Mouse (Mus musculus) intestine, embryonic 14.5 days (tissue): Measurements from ENCODE around the gene Serpine1. TPM values are rescaled to one million over a fixed set of nuclear protein-coding genes. Genes with fewer than 3 reads are reported as not detected.

Experiments used
- ATAC-seq: fragments of 200-750 bp; cut with Nextera tagmentation; replicated peaks from 2 replicates; pipeline ENCODE4 v1.8.0; 2017; ENCODE audit warnings: low read depth, moderate number of reproducible peaks, moderate TSS enrichment, moderate library complexity; ENCODE audit not compliant: low FRiP score, low TSS enrichment
- DNase-seq: peaks from one replicate; pipeline ENCODE4 v3.0.0-alpha.2; 2018; ENCODE audit warnings: low spot score
- H3K27ac ChIP-seq: fragments of 300-500 bp; sonication (generic); 2 replicates; pipeline ENCODE4 v1.5.1; 2014; ENCODE audit warnings: low read depth, mild to moderate bottlenecking, control low read depth
- H3K27me3 ChIP-seq: fragments of 300-500 bp; sonication (generic); replicated peaks from 2 replicates; pipeline ENCODE4 v1.6.1; 2014; ENCODE audit warnings: low read length, control low read depth; ENCODE audit not compliant: control insufficient read depth, insufficient read depth
- H3K36me3 ChIP-seq: fragments of 300-500 bp; sonication (generic); 2 replicates; pipeline ENCODE4 v1.6.1; 2014; ENCODE audit warnings: low read length, control low read depth; ENCODE audit not compliant: control insufficient read depth, insufficient read depth
- H3K4me1 ChIP-seq: fragments of 300-500 bp; sonication (generic); replicated peaks from 2 replicates; pipeline ENCODE4 v1.6.1; 2014; ENCODE audit warnings: low read length, control low read depth, mixed read lengths; ENCODE audit not compliant: control insufficient read depth, insufficient read depth
- H3K4me2 ChIP-seq: fragments of 300-500 bp; sonication (generic); 2 replicates; pipeline ENCODE4 v1.6.1; 2014; ENCODE audit warnings: low read length
- H3K4me3 ChIP-seq: fragments of 300-500 bp; sonication (generic); 2 replicates; pipeline ENCODE4 v1.5.1; 2014; ENCODE audit warnings: low read depth, low read length, control low read depth, mixed read lengths
- H3K9ac ChIP-seq: fragments of 300-500 bp; sonication (generic); 2 replicates; pipeline ENCODE4 v1.6.1; 2014; ENCODE audit warnings: mild to moderate bottlenecking, low read length
- H3K9me3 ChIP-seq: fragments of 300-500 bp; sonication (generic); 2 replicates; pipeline ENCODE4 v1.6.1; 2016; ENCODE audit warnings: low read length, control low read depth; ENCODE audit not compliant: control insufficient read depth
- WGBS: fragments of 180-500 bp; shearing (Covaris S2); extraction: QIAGEN DNeasy Blood & Tissue Kit; methylation state at CpG from one replicate; pipeline ENCODE4 v1.1.7; 2014; 5-methylcytosine and 5-hydroxymethylcytosine counted together
- polyA plus RNA-seq: library from polyadenylated mRNA; unstranded; fragments of >200 nt; fragmentation: Nextera tagmentation; extraction: Ambion mirVana; gene quantifications from 2 replicates; pipeline ENCODE4 v1.2.1, GENCODE M21; 2014

Serpine1 gene
- polyA plus RNA-seq, 1 experiment from 2014 or later: 0.34 TPM

DNA sequence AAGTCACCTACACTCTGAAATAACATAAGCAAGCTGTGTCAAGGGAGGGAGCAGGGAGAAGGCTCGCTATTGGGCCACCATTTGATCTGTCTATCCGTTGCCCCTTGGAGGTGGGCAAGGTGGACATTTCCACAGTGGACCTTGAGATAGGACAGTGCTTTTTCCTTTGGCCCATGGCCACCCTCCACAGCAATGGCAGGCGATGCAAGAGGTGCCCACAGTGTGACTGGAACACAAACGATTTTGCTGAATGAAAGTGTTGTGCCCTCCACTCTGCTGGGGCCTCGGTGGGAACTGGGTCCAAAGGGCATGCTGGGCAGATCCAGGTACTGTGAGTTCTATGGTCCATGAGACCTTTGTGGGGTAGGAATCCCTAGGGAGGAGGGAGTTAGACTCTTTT, 9.5 kb downstream of the Serpine1 start:
- H3K4me1 ChIP-seq: no peaks in the 10 kb centered on the region
- H3K36me3 ChIP-seq: no peaks in the 10 kb centered on the region
- no peak overlapping the region for H3K4me2 ChIP-seq
- WGBS: 88% methylated on average over 5 of the region's 5 CpGs
- H3K4me3 ChIP-seq: no peak overlapping the region
- ATAC-seq (no peak), DNase-seq (no peak)
- no peak overlapping the region for H3K27ac ChIP-seq
- H3K9ac ChIP-seq: no peak overlapping the region
- H3K9me3 ChIP-seq: no peaks in the 10 kb centered on the region
- H3K27me3 ChIP-seq: no peaks in the 10 kb centered on the region

DNA sequence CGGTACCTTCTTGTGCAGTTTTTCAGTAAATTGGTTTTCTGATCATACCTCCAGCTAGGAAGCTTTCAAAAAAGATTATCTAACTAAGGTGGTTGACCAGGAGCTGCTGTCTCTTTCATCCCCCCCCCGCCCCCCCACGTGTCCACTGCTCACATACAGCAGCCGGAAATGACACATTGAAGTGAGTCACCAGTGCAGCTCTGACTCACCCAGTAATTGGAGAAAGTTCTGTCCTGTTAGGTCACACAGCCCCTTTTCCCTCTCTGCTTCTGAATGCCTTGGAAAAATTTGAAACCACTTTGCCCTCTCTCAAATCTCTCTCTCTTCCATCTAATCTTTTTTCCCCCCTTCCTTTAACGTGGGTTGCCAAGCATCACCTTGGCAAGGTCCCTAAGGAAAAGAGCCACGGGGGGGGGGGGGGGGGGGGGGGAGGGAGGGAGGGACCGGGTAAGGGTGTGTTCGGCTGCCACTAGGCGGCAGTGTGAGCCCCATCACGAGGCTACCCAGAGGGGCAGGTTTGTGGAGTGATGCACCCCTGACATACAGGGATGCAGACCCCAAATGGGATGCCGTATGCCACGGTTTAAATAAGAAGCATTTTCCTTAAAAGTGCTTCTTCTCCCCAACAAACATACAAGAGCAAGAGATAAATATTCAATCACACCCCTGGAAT, 10.1 kb downstream of the Serpine1 start:
- no peaks in the 10 kb centered on the region for H3K4me1 ChIP-seq
- no peak overlapping the region for H3K27ac ChIP-seq
- no peaks in the 10 kb centered on the region for H3K27me3 ChIP-seq
- no peak overlapping the region for H3K4me3 ChIP-seq
- DNase-seq: no peak
- no peaks in the 10 kb centered on the region for H3K9me3 ChIP-seq
- no peak overlapping the region for H3K9ac ChIP-seq
- ATAC-seq: no peak
- no peaks in the 10 kb centered on the region for H3K36me3 ChIP-seq
- H3K4me2 ChIP-seq: no peak overlapping the region
- WGBS: 22% methylated on average over 12 of the region's 12 CpGs

DNA sequence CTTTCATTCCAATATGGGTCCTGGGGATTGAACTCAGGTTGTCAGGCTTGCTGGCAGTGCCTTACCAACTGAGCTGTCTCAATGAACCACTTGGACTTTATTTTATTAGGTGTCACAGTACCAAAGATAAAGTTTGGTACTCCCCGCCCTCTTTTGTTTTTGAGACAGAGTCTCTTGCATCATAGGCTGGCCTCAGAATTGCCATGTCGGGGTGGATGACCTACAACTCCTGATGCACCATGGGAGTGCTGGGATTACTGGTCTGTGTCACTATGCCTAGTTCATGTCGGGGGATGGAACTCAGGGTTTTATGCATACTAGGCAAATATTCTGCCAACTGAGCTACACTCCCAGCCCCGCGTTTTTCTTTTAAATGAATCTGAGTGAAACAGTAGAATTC, 17.2 kb downstream of the Serpine1 start:
- Histone ChIP-seq H3K4me3 (no peak overlapping the region), H3K27ac (no peak overlapping the region), H3K4me1 (no peaks in the 10 kb centered on the region), H3K9me3 (no peaks in the 10 kb centered on the region), H3K36me3 (no peaks in the 10 kb centered on the region), H3K9ac (no peak overlapping the region), H3K4me2 (no peak overlapping the region), H3K27me3 (no peaks in the 10 kb centered on the region)
- no peak for DNase-seq
- ATAC-seq: no peak
- 88% methylated on average over 5 of the region's 5 CpGs for WGBS

DNA sequence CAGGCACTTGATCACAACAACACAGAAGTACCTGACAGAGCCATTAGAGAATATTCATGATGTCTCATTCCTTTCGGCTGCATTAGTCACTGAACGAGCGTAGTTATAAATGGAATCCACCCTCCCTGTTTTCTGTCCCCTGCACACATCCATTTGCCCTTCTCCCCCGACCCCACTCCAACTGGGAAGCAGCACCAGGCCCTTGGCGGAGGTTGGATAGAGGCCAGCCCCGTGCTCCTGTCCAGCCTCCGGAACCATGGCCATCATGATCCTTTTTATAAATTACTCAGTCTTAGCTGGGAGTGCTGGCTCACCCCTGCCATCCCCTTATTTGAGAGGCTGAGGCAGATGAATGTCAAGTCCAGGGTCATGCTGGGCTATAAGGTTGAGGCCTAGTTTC, 17.8 kb downstream of the Serpine1 start:
- H3K27me3 ChIP-seq: no peaks in the 10 kb centered on the region
- H3K4me1 ChIP-seq: no peaks in the 10 kb centered on the region
- H3K27ac ChIP-seq: no peak overlapping the region
- DNase-seq: no peak
- no peak overlapping the region for H3K4me3 ChIP-seq
- no peaks in the 10 kb centered on the region for H3K36me3 ChIP-seq
- H3K4me2 ChIP-seq: no peak overlapping the region
- 86% methylated on average over 7 of the region's 7 CpGs for WGBS
- no peaks in the 10 kb centered on the region for H3K9me3 ChIP-seq
- H3K9ac ChIP-seq: no peak overlapping the region
- no peak for ATAC-seq

DNA sequence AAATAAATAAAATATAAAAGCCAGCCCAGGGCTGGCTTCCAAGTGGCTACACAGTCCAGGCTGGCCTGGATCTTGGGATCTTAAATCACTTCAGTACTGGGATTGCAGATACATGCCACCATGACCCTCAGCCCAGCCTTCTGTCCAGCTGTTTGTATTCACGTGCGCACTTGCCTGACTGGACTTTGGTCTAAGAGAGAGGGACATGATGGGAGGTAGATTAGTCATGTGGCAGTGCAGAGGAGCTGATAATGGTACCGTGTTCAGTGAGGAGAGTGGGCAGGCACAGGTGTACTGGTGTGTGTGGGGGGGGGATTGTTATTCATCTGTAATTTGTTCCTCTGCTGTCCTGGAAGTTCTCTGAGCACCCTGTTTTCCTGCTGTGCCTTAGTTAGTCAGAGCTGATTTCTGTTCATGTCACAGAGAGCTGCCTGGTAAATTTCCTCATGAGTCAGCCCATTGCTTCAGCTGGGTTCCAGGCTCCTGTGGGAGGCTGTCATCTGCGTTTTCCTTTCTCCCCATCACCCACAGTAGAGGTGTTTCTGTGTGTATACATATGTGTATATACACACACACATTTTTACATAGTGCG, 20.1 kb downstream of the Serpine1 start:
- ATAC-seq: 0 out of 2 replicates have a peak, but pooled peaks have one; percentile 26

DNA sequence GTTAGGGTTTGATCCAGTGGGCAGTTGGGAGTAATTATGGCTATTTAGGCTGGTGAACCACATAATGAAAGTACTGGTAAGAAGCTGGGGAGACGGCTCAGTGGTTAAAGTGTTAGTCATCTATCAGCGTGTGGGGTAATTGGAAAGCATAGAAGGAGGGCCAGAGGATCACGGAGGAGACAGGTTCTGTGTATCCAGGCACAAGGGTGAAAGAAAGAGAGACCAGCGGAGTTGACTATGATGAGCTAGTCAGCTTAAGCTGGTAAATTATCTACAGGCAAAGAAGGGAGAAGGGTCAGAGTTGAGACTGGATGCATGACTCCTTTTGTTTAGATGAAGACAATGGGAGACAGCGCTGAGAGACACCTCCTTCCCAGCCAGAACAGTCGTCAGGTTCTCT, 20.9 kb downstream of the Serpine1 start:
- Histone ChIP-seq H3K4me3 (no peak overlapping the region), H3K4me2 (no peak overlapping the region), H3K27me3 (no peaks in the 10 kb centered on the region), H3K27ac (no peak overlapping the region), H3K36me3 (no peaks in the 10 kb centered on the region), H3K9ac (no peak overlapping the region), H3K4me1 (0 out of 2 replicates have a peak, but pooled peaks cover 4% of the 10 kb centered on the region), H3K9me3 (no peaks in the 10 kb centered on the region)
- WGBS: 56% methylated on average over 6 of the region's 6 CpGs
- no peak for DNase-seq
- no peak for ATAC-seq

More for the DNA sequence above, 20.1 kb downstream of the Serpine1 start:
- no peak for DNase-seq
- H3K9ac ChIP-seq: no peak overlapping the region
- H3K27ac ChIP-seq: no peak overlapping the region
- H3K4me2 ChIP-seq: no peak overlapping the region
- 73% methylated on average over 5 of the region's 5 CpGs for WGBS
- H3K4me1 ChIP-seq: no peaks in the 10 kb centered on the region
- H3K36me3 ChIP-seq: no peaks in the 10 kb centered on the region
- no peak overlapping the region for H3K4me3 ChIP-seq
- H3K27me3 ChIP-seq: no peaks in the 10 kb centered on the region
- H3K9me3 ChIP-seq: no peaks in the 10 kb centered on the region

DNA sequence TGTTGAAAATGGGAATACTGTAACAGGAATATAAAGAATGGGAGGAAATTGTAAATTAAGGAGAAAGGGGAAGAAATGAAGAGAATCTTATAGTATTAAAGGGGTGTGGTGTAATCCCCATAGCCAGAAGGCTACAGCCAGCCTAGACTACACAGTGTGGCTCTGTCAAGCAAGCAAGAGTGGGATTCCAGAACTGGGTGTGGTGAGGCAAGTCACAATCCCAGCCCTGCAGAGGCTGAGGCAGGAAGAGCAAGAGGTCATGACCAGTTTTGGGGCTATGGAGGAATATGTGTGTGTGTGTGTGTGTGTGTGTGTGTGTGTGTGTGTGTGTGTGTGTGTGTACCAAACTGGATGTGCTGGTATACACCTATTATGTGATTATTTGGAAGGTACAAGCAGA, 25.1 kb downstream of the Serpine1 start:
- ATAC-seq (no peak), DNase-seq (no peak)

DNA sequence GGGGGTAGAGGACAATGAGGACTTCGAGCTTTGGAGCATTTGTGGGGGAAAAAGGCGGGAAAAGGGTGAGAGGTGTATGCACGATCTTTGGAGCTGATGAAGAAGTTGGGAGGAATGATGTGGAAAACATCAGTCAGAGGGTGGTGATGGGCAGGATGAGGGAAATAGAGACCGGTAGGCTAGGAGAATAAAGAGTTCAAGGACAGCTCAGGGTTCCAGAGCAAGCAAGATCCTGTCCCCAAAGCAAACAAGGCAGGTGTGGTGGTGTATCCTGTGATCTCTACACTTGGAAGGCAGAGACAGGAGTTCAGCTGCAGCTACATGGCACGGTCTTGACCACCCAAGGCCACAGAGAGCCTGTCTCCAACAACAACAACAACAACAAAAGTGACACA, 25.7 kb downstream of the Serpine1 start:
- no peaks in the 10 kb centered on the region for H3K27me3 ChIP-seq
- peak overlapping the region; percentile 76; the same call in 1 of the 2 replicates for H3K4me3 ChIP-seq
- peaks cover 17% of the 10 kb centered on the region for H3K36me3 ChIP-seq
- DNase-seq (no peak), ATAC-seq (no peak; the same call in 1 of the 2 replicates)
- peak overlapping the region; percentile 88 for H3K4me2 ChIP-seq
- H3K27ac ChIP-seq: no peak overlapping the region
- H3K4me1 ChIP-seq: peaks cover 10% of the 10 kb centered on the region
- H3K9me3 ChIP-seq: no peaks in the 10 kb centered on the region
- H3K9ac ChIP-seq: no peak overlapping the region
- WGBS: 21% methylated on average over 5 of the region's 5 CpGs

More for the DNA sequence above, 25.1 kb downstream of the Serpine1 start:
- no peak overlapping the region for H3K4me3 ChIP-seq
- H3K4me1 ChIP-seq: peaks cover 10% of the 10 kb centered on the region
- H3K9ac ChIP-seq: no peak overlapping the region
- H3K9me3 ChIP-seq: no peaks in the 10 kb centered on the region
- H3K4me2 ChIP-seq: no peak overlapping the region
- peaks cover 11% of the 10 kb centered on the region for H3K36me3 ChIP-seq
- no peaks in the 10 kb centered on the region for H3K27me3 ChIP-seq
- no peak overlapping the region for H3K27ac ChIP-seq
